Mouse (Mus musculus) intestine, embryonic 16.5 days (tissue): ENCODE measurements at regions not wholly inside any gene's neighbourhood (a gene's known extent, or its start where the extent isn't known, plus 50 kb on each side); places are given as distances from the start of the nearest gene placed in this dataset.

ENCODE experiments used
- ATAC-seq: fragments of 200-750 bp; cut with Nextera tagmentation; 2 replicates; pipeline ENCODE4 v1.8.0; 2017; ENCODE audit warnings: moderate TSS enrichment, moderate library complexity
- H3K27ac ChIP-seq: fragments of 300-500 bp; sonication (generic); 2 replicates; pipeline ENCODE4 v1.5.1; 2014; ENCODE audit warnings: mild to moderate bottlenecking, low read length
- H3K27me3 ChIP-seq: fragments of 300-500 bp; sonication (generic); replicated peaks from 2 replicates; pipeline ENCODE4 v1.6.1; 2014; ENCODE audit warnings: low read length, control low read depth, mixed read lengths; ENCODE audit not compliant: control insufficient read depth, insufficient read depth
- H3K36me3 ChIP-seq: fragments of 300-500 bp; sonication (generic); 2 replicates; pipeline ENCODE4 v1.6.1; 2014; ENCODE audit warnings: low read length, control low read depth; ENCODE audit not compliant: control insufficient read depth, insufficient read depth
- H3K4me1 ChIP-seq: fragments of 300-500 bp; sonication (generic); 2 replicates; pipeline ENCODE4 v1.6.1; 2014; ENCODE audit warnings: low read length, control low read depth, mixed read lengths; ENCODE audit not compliant: control insufficient read depth, insufficient read depth
- H3K4me2 ChIP-seq: fragments of 300-500 bp; sonication (generic); 2 replicates; pipeline ENCODE4 v1.6.1; 2014; ENCODE audit warnings: low read depth, low read length, control low read depth
- H3K4me3 ChIP-seq: fragments of 300-500 bp; sonication (generic); 2 replicates; pipeline ENCODE4 v1.5.1; 2014; ENCODE audit warnings: mild to moderate bottlenecking, low read length
- H3K9ac ChIP-seq: fragments of 300-500 bp; sonication (generic); 2 replicates; pipeline ENCODE4 v1.6.1; 2014; ENCODE audit warnings: low read depth, low read length
- H3K9me3 ChIP-seq: fragments of 300-500 bp; sonication (generic); 2 replicates; pipeline ENCODE4 v1.6.1; 2016; ENCODE audit warnings: low read length, control low read depth; ENCODE audit not compliant: control insufficient read depth
- WGBS: fragments of 180-500 bp; shearing (Covaris S2); extraction: QIAGEN DNeasy Blood & Tissue Kit; methylation state at CpG from one replicate; pipeline ENCODE4 v1.1.7; 2014; 5-methylcytosine and 5-hydroxymethylcytosine counted together

- Histone ChIP-seq H3K27ac (no peak overlapping the region), H3K4me1 (no peaks in the 10 kb centered on the region), H3K9ac (no peak overlapping the region), H3K9me3 (no peaks in the 10 kb centered on the region), H3K36me3 (no peaks in the 10 kb centered on the region), H3K4me3 (no peak overlapping the region), H3K27me3 (no peaks in the 10 kb centered on the region), H3K4me2 (no peak overlapping the region)
- WGBS = 69% methylated on average over 2 of the region's 2 CpGs
- no peak for ATAC-seq
Measured at GRCm38 (mm10) chr2:21294002-21294401, 73.3 kb upstream of the Gpr158 start.

DNA sequence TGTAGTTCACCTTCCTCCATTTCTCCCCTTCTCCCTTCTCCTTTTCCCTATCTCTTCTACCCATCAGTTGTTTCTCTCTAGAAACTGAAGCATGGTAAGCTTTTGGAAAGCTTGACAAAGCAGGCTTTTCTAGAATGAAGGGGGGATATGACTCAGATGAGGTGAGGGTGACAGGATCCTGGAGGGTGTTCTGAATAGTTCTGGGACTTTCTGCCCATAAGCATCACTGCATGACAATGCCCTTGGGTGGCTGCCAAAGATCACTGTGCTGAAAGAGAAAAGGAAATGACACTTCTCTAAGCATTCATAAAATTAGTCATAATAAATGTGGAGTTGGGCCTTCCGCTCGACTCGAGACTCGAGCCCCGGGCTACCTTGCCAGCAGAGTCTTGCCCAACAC, 67.7 kb upstream of the Gpr158 start:
- H3K36me3 ChIP-seq = no peaks in the 10 kb centered on the region
- H3K9ac ChIP-seq = no peak overlapping the region
- no peak overlapping the region for H3K27ac ChIP-seq
- no peaks in the 10 kb centered on the region for H3K4me1 ChIP-seq
- ATAC-seq = no peak
- H3K27me3 ChIP-seq = no peaks in the 10 kb centered on the region
- no peak overlapping the region for H3K4me2 ChIP-seq
- no peak overlapping the region for H3K4me3 ChIP-seq
- no peaks in the 10 kb centered on the region for H3K9me3 ChIP-seq
- 72% methylated on average over 5 of the region's 5 CpGs for WGBS
